Mouse (Mus musculus) layer of hippocampus, adult 9-11 months (tissue): ENCODE data around the gene Gm21188.
"Not testable (repeated sequence)": the region's sequence is repeated elsewhere in the genome, so short reads cannot be mapped to it uniquely, and the experiment has no call there.

Experiments
- DNase-seq: peaks from one replicate; pipeline ENCODE4 v3.0.0; 2022

Gene Gm21188

GRCm38 (mm10) chr13:120026373-120026772, 25.6 kb downstream of the Gm21188 start:
- DNase-seq: not testable (repeated sequence)

- DNase-seq: not testable (repeated sequence)
Observed at GRCm38 (mm10) chr13:120025576-120025975, 26.4 kb downstream of the Gm21188 start.

DNA sequence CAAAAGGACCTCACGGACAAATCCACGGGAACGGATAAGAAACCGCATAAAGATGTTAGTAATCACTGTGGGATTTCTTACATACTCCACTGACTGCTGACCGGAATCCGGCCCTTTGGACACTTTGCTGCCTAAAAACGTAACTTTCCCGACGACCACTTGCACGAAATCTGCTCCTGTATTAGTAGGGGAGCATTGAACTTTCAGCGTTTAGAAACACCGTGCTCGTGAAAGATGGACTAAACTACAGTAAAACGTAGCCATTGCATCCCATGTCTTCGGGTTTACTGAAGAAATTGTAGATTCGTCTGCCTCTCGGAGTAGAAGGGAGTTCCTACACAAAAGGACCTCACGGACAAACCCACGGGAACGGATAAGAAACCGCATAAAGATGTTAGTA, 27.0 kb downstream of the Gm21188 start:
- not testable (repeated sequence) for DNase-seq

DNA sequence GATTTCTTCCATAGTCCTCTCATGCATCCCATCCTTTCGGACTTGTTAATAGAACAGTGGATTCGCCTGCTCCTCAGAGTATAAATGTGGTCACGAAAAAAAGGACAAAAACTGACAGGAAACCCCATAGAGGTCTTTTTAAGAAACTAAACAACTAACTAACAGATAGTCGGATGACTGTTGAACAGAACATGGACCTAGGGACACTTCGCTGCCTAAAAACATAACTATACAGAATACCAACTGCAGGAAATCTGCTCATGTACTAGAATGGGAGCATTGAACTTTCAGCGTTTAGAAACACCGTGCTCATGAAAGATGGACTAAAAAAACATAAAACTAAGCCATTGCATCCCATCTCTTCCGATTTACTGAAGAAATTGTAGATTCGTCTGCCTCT, 27.4 kb downstream of the Gm21188 start:
- not testable (repeated sequence) for DNase-seq

DNA sequence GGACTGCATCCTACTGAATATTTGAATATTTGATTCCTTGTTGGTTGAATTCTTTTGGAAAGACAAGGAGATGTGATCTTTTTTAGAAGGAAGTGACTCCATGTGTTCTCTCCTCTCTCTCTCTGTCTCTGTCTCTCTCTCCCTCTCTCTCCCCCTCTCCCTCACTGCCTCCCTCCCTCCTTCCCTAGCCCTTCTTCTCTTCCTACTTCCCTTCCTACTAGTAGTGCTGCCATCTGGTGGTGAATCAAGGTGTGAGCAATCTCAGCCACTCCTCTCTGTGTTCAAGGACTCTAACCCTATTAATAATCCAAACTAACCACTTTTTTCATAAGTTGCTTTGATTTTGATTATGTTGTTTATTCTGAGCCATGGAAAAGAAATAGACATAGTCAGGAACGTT, 30.5 kb downstream of the Gm21188 start:
- DNase-seq: not testable (repeated sequence)

GRCm38 (mm10) chr13:120015348-120016007, 36.5 kb downstream of the Gm21188 start:
- not testable (repeated sequence) for DNase-seq

DNA sequence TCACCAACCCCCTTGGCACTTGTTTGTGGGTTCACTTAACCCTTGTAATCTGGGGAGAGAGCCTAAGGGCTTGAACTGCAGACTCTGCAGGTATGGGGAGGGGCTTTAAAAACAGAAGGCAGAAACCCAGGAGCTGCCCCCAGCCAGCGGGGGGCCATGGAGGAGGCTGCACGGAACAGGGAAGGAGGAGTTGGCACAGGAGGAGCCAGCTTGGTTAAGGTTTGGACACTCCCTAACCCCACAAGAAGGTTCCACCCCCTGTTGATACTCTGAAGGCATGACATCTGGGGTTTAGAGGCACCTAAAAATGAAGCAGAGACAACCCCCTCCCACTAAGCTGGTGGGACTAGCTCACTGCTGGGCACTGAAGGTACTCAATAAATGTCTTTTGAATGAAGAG, 38.0 kb downstream of the Gm21188 start:
- not testable (repeated sequence) for DNase-seq

- DNase-seq: not testable (repeated sequence)
Observed at GRCm38 (mm10) chr13:120013544-120013943, 38.5 kb downstream of the Gm21188 start.

- DNase-seq: not testable (repeated sequence)
Observed at GRCm38 (mm10) chr13:120010068-120010467, 41.9 kb downstream of the Gm21188 start.

DNA sequence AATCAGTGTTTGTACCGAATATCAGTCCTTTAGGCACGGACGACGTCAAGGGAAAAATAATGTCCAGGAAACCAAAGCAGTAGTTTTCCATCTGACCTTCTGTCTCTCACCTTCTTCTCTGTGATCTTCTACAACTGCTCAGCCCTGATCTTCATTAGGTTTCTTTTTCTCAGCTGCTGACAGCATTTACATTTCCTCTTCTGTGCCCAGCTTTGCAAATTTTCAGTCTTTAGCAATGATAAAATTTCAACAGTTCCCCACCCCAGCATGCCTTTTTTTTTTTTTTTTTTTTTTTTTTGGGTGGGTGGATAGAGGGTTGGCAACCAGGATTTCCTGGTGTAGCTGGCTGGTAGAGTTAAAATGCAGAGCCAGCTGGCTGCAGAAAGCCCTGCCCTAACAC, 52.8 kb downstream of the Gm21188 start:
- DNase-seq: not testable (repeated sequence)

- not testable (repeated sequence) for DNase-seq
Observed at GRCm38 (mm10) chr13:119998442-119999086, 53.4 kb downstream of the Gm21188 start.

- DNase-seq: not testable (repeated sequence)
Observed at GRCm38 (mm10) chr13:119991917-119992496, 60.0 kb downstream of the Gm21188 start.

GRCm38 (mm10) chr13:119991264-119991663, 60.7 kb downstream of the Gm21188 start:
- not testable (repeated sequence) for DNase-seq
